Mouse (Mus musculus) ES-E14 (cell line): ENCODE measurements around the gene Fgd4. TPM values are rescaled to one million over a fixed set of nuclear protein-coding genes. Genes with fewer than 3 reads are reported as not detected.

Experiments
- DNase-seq: peaks from one replicate; pipeline ENCODE4 v3.0.0-alpha.2; 2013; ENCODE audit warnings: low read depth, low spot score
- H3K27ac ChIP-seq: 2 replicates; pipeline ENCODE4 v1.5.1; 2012; ENCODE audit warnings: low read depth, mild to moderate bottlenecking, low read length, moderate library complexity, mixed read lengths; ENCODE audit not compliant: poor library complexity, insufficient read depth, severe bottlenecking
- H3K36me3 ChIP-seq: 2 replicates; pipeline ENCODE4 v1.6.1; 2012; ENCODE audit warnings: mild to moderate bottlenecking, low read length, moderate library complexity, mixed read lengths; ENCODE audit not compliant: control insufficient read depth, poor library complexity, insufficient read depth, severe bottlenecking
- H3K4me1 ChIP-seq, 2 experiments: fragments of 150-350 bp in 1 of 2; sonication (generic) in 1 of 2; 2 replicates each; pipeline ENCODE4 v1.6.1; 2012; ENCODE audit warnings: low read length in 2 of 2, mild to moderate bottlenecking in 1 of 2, mixed read lengths in 1 of 2; ENCODE audit not compliant: control insufficient read depth in 2 of 2, insufficient read depth in 2 of 2, poor library complexity in 1 of 2
- H3K4me3 ChIP-seq, 2 experiments: fragments of 150-350 bp in 1 of 2; sonication (generic) in 1 of 2; 2 replicates each; pipeline ENCODE4 v1.5.1; 2012; ENCODE audit warnings: low read length in 2 of 2, low read depth in 1 of 2, mild to moderate bottlenecking in 1 of 2, mixed read lengths in 1 of 2; ENCODE audit not compliant: insufficient read depth in 1 of 2, poor library complexity in 1 of 2, severe bottlenecking in 1 of 2
- H3K9ac ChIP-seq: 2 replicates; pipeline ENCODE4 v1.6.1; 2012; ENCODE audit warnings: low read depth, mild to moderate bottlenecking, low read length, mixed read lengths; ENCODE audit not compliant: poor library complexity, insufficient read depth, severe bottlenecking
- H3K9me3 ChIP-seq: fragments of 150-350 bp; sonication (generic); 2 replicates; pipeline ENCODE4 v1.6.1; 2012; ENCODE audit warnings: low read depth, mild to moderate bottlenecking, low read length; ENCODE audit not compliant: control insufficient read depth, insufficient read depth
- CHD2 ChIP-seq: IDR thresholded peaks from 2 replicates; pipeline ENCODE4 v1.6.1; 2014; ENCODE audit warnings: mild to moderate bottlenecking, low read depth, low read length, inconsistent platforms
- HCFC1 ChIP-seq: IDR thresholded peaks from 2 replicates; pipeline ENCODE4 v1.6.1; 2012; ENCODE audit warnings: low read length, inconsistent platforms, borderline replicate concordance; ENCODE audit not compliant: insufficient read depth
- MAFK ChIP-seq: IDR thresholded peaks from 2 replicates; pipeline ENCODE4 v1.6.1; 2014; ENCODE audit warnings: mild to moderate bottlenecking, low read depth, low read length, inconsistent platforms; ENCODE audit not compliant: insufficient read depth
- ZC3H11A ChIP-seq: IDR thresholded peaks from 2 replicates; pipeline ENCODE4 v1.6.1; 2012; ENCODE audit warnings: low read depth, mild to moderate bottlenecking, inconsistent platforms, low read length, borderline replicate concordance
- ZNF384 ChIP-seq: IDR thresholded peaks from 2 replicates; pipeline ENCODE4 v1.6.1; 2012; ENCODE audit warnings: low read depth, low read length, inconsistent platforms
- in situ Hi-C, 2 experiments: fragments of 600-800 bp; cut with MboI; formaldehyde crosslinking; loops; one replicate each; pipeline ENCODE4 v1.15.1; 2025; ENCODE audit warnings: low sequenced_read_pairs in 2 of 2, inconsistent platforms in 1 of 2; ENCODE audit not compliant: unreplicated experiment in 2 of 2
- total RNA-seq: library from RNA; depleted of rRNA; stranded (reverse); fragments of 300-350 nt; gene quantifications from 2 replicates; pipeline ENCODE4 v1.2.3, GENCODE M21; 2012

Fgd4 gene
- total RNA-seq, 1 experiment, result 34.9 TPM

GRCm38 (mm10) chr16:16592622-16593021 lies 7.7 kb downstream of the Fgd4 start:
- TF ChIP-seq ZNF384 (no peak), ZC3H11A (no peak), HCFC1 (no peak), CHD2 (no peak), MAFK (no peak)
- Histone ChIP-seq H3K27ac (no peak overlapping the region), H3K36me3 (no peaks in the 10 kb centered on the region), H3K9me3 (no peaks in the 10 kb centered on the region), H3K9ac (no peak overlapping the region), H3K4me3 (no peak overlapping the region), H3K4me1 (peaks cover 2 to 4% of the 10 kb centered on the region in 2 experiments; a peak in 1 of 4 replicates)
- no peak for DNase-seq
- in situ Hi-C loops, result no loop called here

- Histone ChIP-seq H3K36me3 (no peaks in the 10 kb centered on the region; the same call in 1 of the 2 replicates), H3K4me3 (no peak overlapping the region), H3K9me3 (no peaks in the 10 kb centered on the region), H3K27ac (no peak overlapping the region), H3K4me1 (peaks cover 0 to 2% of the 10 kb centered on the region in 2 experiments; a peak in 1 of 4 replicates), H3K9ac (no peak overlapping the region)
- peak; percentile 94 for TF ChIP-seq ZC3H11A
- TF ChIP-seq CHD2, result no peak
- in situ Hi-C loops, result loop anchor here in 1 of 2 experiments (10.0 kb wide), 1 partner anchor 380 kb away; no protein-coding TSS in a partner anchor
- DNase-seq, result peak; percentile 86
Measured at GRCm38 (mm10) chr16:16584409-16585032, 15.8 kb downstream of the Fgd4 start.

- no peaks in the 10 kb centered on the region for H3K36me3 ChIP-seq
- H3K4me1 ChIP-seq, result no peaks in the 10 kb centered on the region
- DNase-seq, result no peak
- no peak overlapping the region for H3K27ac ChIP-seq
- TF ChIP-seq MAFK (no peak), ZNF384 (no peak), HCFC1 (no peak), CHD2 (no peak), ZC3H11A (no peak)
- in situ Hi-C loops, result no loop called here
- no peaks in the 10 kb centered on the region for H3K9me3 ChIP-seq
- H3K4me3 ChIP-seq, result no peak overlapping the region
- no peak overlapping the region for H3K9ac ChIP-seq
Measured at GRCm38 (mm10) chr16:16576556-16576955, 23.8 kb downstream of the Fgd4 start.

DNA sequence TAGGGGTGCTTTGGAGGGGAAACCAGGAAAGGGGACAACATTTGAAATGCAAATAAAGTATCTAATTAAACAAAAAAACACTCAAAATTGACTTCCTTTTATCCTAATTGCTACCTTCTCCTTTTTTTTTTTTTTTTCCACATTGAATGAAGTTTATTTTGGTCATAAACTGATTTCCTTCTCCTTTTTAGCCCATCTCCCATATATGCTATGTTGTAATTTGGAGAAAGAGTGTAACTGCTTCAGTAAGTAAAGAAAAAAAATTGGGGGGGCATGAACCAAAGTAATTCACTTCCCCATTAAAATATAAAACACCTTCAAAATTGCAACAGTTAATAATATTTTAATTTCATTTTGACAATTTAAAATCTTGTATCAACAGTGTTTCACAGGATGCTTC lies 25.8 kb downstream of the Fgd4 start:
- in situ Hi-C loops, result no loop called here
- H3K36me3 ChIP-seq, result no peaks in the 10 kb centered on the region
- TF ChIP-seq ZC3H11A (no peak), CHD2 (no peak), ZNF384 (no peak), MAFK (no peak), HCFC1 (no peak)

More for the DNA sequence above, 25.8 kb downstream of the Fgd4 start:
- Histone ChIP-seq H3K4me3 (no peak overlapping the region), H3K9ac (no peak overlapping the region), H3K9me3 (no peaks in the 10 kb centered on the region), H3K27ac (no peak overlapping the region), H3K4me1 (no peaks in the 10 kb centered on the region)
- no peak for DNase-seq
